Mouse (Mus musculus): ENCODE results near the gene Olfr598.
"Not testable (repeated sequence)": the region's sequence is repeated elsewhere in the genome, so short reads cannot be mapped to it uniquely, and the experiment has no call there.

The Olfr598 gene

DNA sequence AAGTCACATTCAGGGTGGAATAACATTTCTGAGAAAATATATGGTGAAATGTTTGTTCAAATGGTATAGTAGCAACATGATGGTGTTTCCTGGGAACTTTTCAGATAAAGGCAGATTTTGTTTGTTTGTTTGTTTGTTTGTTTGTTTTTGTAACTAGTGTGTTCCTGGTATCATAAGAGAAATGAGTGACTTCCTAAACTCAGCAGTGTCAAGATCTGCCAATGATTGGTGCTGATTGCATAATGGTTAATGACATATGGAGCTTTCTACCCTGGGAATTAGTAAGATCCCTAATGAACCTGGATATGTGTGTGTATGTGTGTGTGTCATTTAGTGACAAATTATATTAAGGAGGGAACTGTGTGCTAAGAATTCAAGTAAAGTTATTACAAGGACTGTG, at the start of gene Olfr598:
Olfr598 (plus strand) TSS at position 301 of the 400 bp plus-strand sequence.
- no peak for DNase-seq (ENCODE audit: low read depth, low spot score)

DNA sequence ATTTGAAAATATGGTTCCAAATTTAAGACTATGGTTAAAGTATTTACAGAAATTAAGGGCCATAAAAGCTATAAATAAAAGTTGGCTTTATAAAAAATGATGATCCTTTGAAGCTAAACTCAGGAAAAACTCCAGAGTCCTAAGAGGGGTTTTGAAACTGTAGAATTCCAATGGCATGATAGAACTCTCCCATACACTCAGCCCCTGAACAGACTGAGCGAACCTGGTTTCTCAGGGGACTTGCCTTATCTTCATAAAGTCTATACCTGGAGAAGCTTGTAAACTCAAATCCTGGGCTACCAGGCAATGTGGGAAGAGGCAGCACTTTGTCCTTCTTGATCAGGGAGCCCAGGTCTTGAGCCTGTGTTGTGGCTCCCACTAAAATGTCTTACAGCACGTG, 18.0 kb upstream of the Olfr598 start, which contains the start of gene Olfr596:
Olfr596 (plus strand) TSS at position 301 of the 400 bp plus-strand sequence.
- DNase-seq (ENCODE audit: low read depth, low spot score), result not testable (repeated sequence)

DNA sequence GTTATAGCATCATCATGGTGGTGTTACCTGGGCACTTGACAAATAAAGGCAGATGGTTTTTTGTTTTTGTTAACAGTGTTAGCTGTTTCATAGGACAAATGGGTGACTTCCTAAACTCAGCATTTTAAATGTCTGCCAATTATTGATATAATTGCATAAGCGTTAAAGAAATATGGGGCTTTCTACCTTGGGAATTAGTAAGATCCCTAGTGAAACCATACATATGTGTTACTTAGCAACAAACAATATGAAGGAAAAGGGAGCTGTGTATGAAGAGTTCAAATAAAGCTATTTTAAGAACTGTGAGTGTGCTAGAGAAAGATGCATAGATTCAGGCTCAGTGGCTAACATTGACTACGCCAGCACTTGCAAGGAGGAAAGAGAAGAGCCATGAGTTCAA, 7.4 kb upstream of the Olfr598 start, which contains the start of gene Olfr597:
Olfr597 (plus strand) TSS at position 301 of the 400 bp plus-strand sequence.
- DNase-seq (ENCODE audit: low read depth, low spot score), result not testable (repeated sequence)

DNA sequence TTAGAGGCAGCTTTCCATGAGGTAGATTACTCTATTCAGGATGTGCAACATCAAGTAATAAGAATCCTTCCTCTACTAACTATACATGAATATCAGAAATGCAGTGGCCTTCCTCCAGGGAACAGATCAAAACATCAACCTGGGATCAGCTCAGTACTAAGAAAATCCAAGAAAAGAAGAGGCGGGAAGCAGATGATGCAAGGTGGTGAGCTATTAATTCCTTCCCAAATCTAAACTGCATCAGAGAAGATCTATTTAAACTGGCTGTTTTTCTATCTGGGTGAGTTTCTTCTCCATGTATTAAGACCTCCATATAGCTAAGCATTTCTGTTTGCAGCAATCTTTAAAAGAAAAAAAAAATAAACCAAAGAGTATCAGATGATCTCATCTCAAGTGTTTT, 12.2 kb downstream of the Olfr598 start, which contains the start of gene Olfr599:
Olfr599 (plus strand) TSS at position 301 of the 400 bp plus-strand sequence.
- DNase-seq (ENCODE audit: low read depth, low spot score), result no peak

DNA sequence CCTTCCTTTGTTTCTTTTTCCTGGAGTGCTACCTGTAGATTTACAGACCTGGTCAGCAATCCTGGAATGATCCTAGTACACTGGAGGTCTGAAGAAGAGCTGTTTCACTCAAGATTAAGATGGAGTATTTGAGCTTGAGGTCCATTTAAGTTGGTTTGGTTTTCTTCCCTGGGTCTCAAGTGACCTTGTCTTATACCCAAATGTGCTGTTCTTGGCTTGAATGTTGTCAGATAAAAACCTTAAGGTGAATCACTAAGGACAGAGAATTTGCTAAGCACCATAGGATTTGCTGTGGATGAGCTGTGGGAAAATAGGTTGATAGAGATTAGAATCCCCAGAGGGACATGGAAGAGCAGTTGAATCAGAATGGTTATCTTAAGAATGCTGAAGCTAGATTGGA, 26.2 kb downstream of the Olfr598 start, which contains the start of gene Olfr600:
Olfr600 (minus strand) TSS at position 101 of the 400 bp plus-strand sequence.
- DNase-seq (ENCODE audit: low read depth, low spot score), result no peak

DNA sequence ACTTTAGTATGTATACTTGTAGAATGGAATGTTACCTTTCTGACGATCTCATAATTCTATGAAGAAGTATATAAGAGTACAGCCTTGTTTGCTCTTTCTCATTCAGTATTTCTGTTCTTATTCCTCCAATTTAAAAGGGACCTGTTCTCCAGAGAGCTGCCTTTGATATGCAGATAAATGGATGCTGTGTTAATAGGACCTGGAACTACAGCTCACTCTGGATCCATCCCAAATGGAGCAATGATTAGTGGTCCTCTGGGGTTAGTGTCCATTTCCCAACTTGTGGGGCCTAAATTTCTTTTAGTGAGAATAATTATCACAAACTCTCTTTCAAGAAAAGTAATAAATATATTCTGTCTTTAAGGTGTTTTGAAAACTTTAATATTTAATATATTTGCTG, 39.2 kb downstream of the Olfr598 start, which contains the start of gene Olfr601:
Olfr601 (minus strand) TSS at position 101 of the 400 bp plus-strand sequence.
- no peak for DNase-seq (ENCODE audit: low read depth, low spot score)
